Mouse (Mus musculus) lung, adult 2 months (tissue): ENCODE measurements around the gene Tmcc3.

Experiments
- CTCF ChIP-seq: fragments of 200-500 bp; IDR thresholded peaks from 2 replicates; pipeline ENCODE4 v1.5.1; 2011; ENCODE audit warnings: mild to moderate bottlenecking, low read length, control low read depth; ENCODE audit not compliant: insufficient read depth
- POLR2A ChIP-seq: fragments of 200-500 bp; IDR thresholded peaks from 2 replicates; pipeline ENCODE4 v1.6.1; 2011; ENCODE audit warnings: low read depth, mild to moderate bottlenecking, control low read depth, low read length, borderline replicate concordance; ENCODE audit errors: extremely low read depth

DNA sequence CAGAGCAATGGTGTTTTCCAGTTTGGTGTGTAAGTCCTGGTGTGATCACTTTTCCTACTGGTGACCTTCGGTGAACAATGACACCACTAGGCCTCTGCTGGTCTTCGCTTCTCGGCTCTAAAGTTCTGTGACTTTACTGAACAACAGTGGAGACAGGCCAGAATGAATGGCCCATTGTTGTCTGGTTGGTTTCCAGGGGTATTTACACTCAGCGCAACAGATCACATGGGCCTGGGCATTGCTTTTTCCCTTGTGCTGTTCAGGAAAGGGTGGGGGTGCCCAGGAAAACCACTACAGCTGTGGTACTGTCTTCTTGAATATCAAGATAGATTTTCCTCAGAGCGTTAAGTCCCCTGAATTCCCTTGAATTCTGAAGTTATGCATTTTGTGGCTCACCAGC lies 38.5 kb downstream of the Tmcc3 start:
- no peak for TF ChIP-seq CTCF
- TF ChIP-seq POLR2A = no peak
